Mouse (Mus musculus) thymus, postnatal 36 days (tissue): ENCODE data around the gene Itsn1.
A peak's percentile ranks its signal among the peaks of the same experiment; 100 is the strongest.

Source experiments
- DNase-seq, 2 experiments: peaks; one replicate each; pipeline ENCODE4 v3.0.0; 2022; ENCODE audit warnings: mixed read lengths in 2 of 2

The Itsn1 gene

GRCm38 (mm10) chr16:91770662-91771061 is 41.6 kb downstream of the Itsn1 start:
- no peak for DNase-seq

- no peak for DNase-seq
Observed at GRCm38 (mm10) chr16:91771334-91771733, 42.3 kb downstream of the Itsn1 start.

- DNase-seq, result no peak
Observed at GRCm38 (mm10) chr16:91772586-91772985, 43.5 kb downstream of the Itsn1 start.

GRCm38 (mm10) chr16:91779576-91779975 is 50.5 kb downstream of the Itsn1 start:
- no peak for DNase-seq

- no peak for DNase-seq
Observed at GRCm38 (mm10) chr16:91780151-91780550, 51.1 kb downstream of the Itsn1 start.

GRCm38 (mm10) chr16:91780826-91781225 is 51.7 kb downstream of the Itsn1 start:
- peak; percentile 22 to 45 for DNase-seq

- DNase-seq, result no peak
Observed at GRCm38 (mm10) chr16:91783191-91783590, 54.1 kb downstream of the Itsn1 start.

- no peak for DNase-seq
Observed at GRCm38 (mm10) chr16:91784298-91784697, 55.2 kb downstream of the Itsn1 start.

- DNase-seq, result no peak
Observed at GRCm38 (mm10) chr16:91786425-91786824, 57.3 kb downstream of the Itsn1 start.

GRCm38 (mm10) chr16:91789728-91790127 is 60.6 kb downstream of the Itsn1 start:
- no peak for DNase-seq

GRCm38 (mm10) chr16:91792477-91793196 is 63.6 kb downstream of the Itsn1 start:
- no peak for DNase-seq

- DNase-seq, result peak in 1 of 2 experiments; percentile 15
Observed at GRCm38 (mm10) chr16:91793507-91794278, 64.6 kb downstream of the Itsn1 start.

GRCm38 (mm10) chr16:91794306-91794705 is 65.2 kb downstream of the Itsn1 start:
- DNase-seq, result no peak

GRCm38 (mm10) chr16:91795044-91795443 is 66.0 kb downstream of the Itsn1 start:
- no peak for DNase-seq

- DNase-seq, result no peak
Observed at GRCm38 (mm10) chr16:91795606-91796005, 66.5 kb downstream of the Itsn1 start.

- no peak for DNase-seq
Observed at GRCm38 (mm10) chr16:91801426-91801825, 72.3 kb downstream of the Itsn1 start.

GRCm38 (mm10) chr16:91802461-91803062 is 73.5 kb downstream of the Itsn1 start:
- no peak for DNase-seq

GRCm38 (mm10) chr16:91804418-91804817 is 75.3 kb downstream of the Itsn1 start:
- no peak for DNase-seq

- no peak for DNase-seq
Observed at GRCm38 (mm10) chr16:91804831-91805230, 75.8 kb downstream of the Itsn1 start.

- no peak for DNase-seq
Observed at GRCm38 (mm10) chr16:91810235-91810634, 81.2 kb downstream of the Itsn1 start.

GRCm38 (mm10) chr16:91811339-91811738 is 82.3 kb downstream of the Itsn1 start:
- no peak for DNase-seq

GRCm38 (mm10) chr16:91811876-91812275 is 82.8 kb downstream of the Itsn1 start:
- DNase-seq, result no peak

- no peak for DNase-seq
Observed at GRCm38 (mm10) chr16:91813543-91813942, 84.5 kb downstream of the Itsn1 start.

GRCm38 (mm10) chr16:91815067-91815466 is 86.0 kb downstream of the Itsn1 start:
- DNase-seq, result no peak
